Mouse (Mus musculus) adrenal gland, postnatal 25 days (tissue): ENCODE results near the gene Slc5a4b. TPM values are rescaled to one million over a fixed set of nuclear protein-coding genes. Genes with fewer than 3 reads are reported as not detected.

Source experiments
- DNase-seq: peaks from one replicate; pipeline ENCODE4 v3.0.0; 2021; ENCODE audit warnings: mixed read lengths
- total RNA-seq: library from RNA; stranded (reverse); gene quantifications from 2 replicates; pipeline ENCODE4 v1.2.3, GENCODE M21; 2021

The Slc5a4b gene
- total RNA-seq, 1 experiment from 2014 or later: not detected

- DNase-seq: no peak
Observed at GRCm38 (mm10) chr10:76036962-76037361, 73.8 kb downstream of the Slc5a4b start.

- no peak for DNase-seq
Observed at GRCm38 (mm10) chr10:76035277-76035676, 75.5 kb downstream of the Slc5a4b start.

GRCm38 (mm10) chr10:76034001-76034600, 76.7 kb downstream of the Slc5a4b start:
- no peak for DNase-seq

GRCm38 (mm10) chr10:76033119-76033455, 77.7 kb downstream of the Slc5a4b start:
- no peak for DNase-seq

GRCm38 (mm10) chr10:76032402-76033118, 78.2 kb downstream of the Slc5a4b start, which contains the start of gene Zfp280b:
Gene Zfp280b (plus strand): TSS chr10:76032650.
- DNase-seq: peak; percentile 97

GRCm38 (mm10) chr10:76031511-76032401, 79.0 kb downstream of the Slc5a4b start:
- DNase-seq: peak; percentile 15

- DNase-seq: no peak
Observed at GRCm38 (mm10) chr10:76030496-76030895, 80.3 kb downstream of the Slc5a4b start.

- DNase-seq: no peak
Observed at GRCm38 (mm10) chr10:76029276-76029675, 81.5 kb downstream of the Slc5a4b start.

- no peak for DNase-seq
Observed at GRCm38 (mm10) chr10:76028396-76028795, 82.4 kb downstream of the Slc5a4b start.

- DNase-seq: no peak
Observed at GRCm38 (mm10) chr10:76028016-76028366, 82.8 kb downstream of the Slc5a4b start.

GRCm38 (mm10) chr10:76027127-76028015, 83.4 kb downstream of the Slc5a4b start:
- no peak for DNase-seq

GRCm38 (mm10) chr10:76025470-76026190, 85.1 kb downstream of the Slc5a4b start:
- DNase-seq: no peak

GRCm38 (mm10) chr10:76023921-76024320, 86.8 kb downstream of the Slc5a4b start:
- DNase-seq: no peak

- no peak for DNase-seq
Observed at GRCm38 (mm10) chr10:76021728-76022127, 89.0 kb downstream of the Slc5a4b start.

GRCm38 (mm10) chr10:76016886-76017285, 93.9 kb downstream of the Slc5a4b start:
- no peak for DNase-seq

- DNase-seq: no peak
Observed at GRCm38 (mm10) chr10:76012922-76013321, 97.8 kb downstream of the Slc5a4b start.

GRCm38 (mm10) chr10:76009812-76010211, 100.9 kb downstream of the Slc5a4b start:
- DNase-seq: no peak
